Mouse (Mus musculus): Measurements from ENCODE around the gene Cd200r4. TPM values are rescaled to one million over a fixed set of nuclear protein-coding genes. Genes with fewer than 3 reads are reported as not detected.
"Not testable (repeated sequence)": the region's sequence is repeated elsewhere in the genome, so short reads cannot be mapped to it uniquely, and the experiment has no call there.

Cd200r4 gene
- polyA plus RNA-seq, 1 experiment from 2014 or later = 0.12 TPM

DNA sequence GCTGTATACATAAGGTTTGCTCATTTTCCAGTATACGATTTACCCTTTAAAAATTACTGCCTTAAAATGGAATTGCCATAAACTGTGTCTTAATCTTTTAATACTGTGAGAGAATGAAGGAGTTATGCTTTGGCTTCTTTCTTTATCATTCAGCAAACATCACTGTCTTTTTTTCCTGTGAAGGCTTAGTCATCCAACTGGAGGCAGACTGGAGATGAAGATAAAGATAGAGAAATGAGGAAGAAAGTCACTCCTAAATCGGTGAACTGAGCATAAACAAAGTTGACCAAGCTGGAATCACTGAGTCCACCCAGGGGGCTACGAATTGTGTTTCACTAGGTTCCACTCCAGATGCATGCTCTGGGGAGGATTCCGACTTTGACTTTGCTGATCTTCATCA, 9.0 kb downstream of the Cd200r4 start:
- no peak for ATAC-seq (ENCODE audit: low FRiP score, low TSS enrichment)
- Histone ChIP-seq H3K36me3 (ENCODE audit: control insufficient read depth, insufficient read depth, low read length) (no peaks in the 10 kb centered on the region), H3K4me2 (ENCODE audit: low read length) (no peak overlapping the region), H3K4me3 (replicated peaks; ENCODE audit: low read depth, low read length) (no peak overlapping the region), H3K9ac (replicated peaks; ENCODE audit: low read length) (no peak overlapping the region), H3K9me3 (ENCODE audit: control insufficient read depth, low read length) (no peaks in the 10 kb centered on the region), H3K27me3 (ENCODE audit: control insufficient read depth, insufficient read depth, low read length) (no peaks in the 10 kb centered on the region), H3K4me1 (ENCODE audit: control insufficient read depth, insufficient read depth, low read length) (no peaks in the 10 kb centered on the region), H3K27ac (replicated peaks; ENCODE audit: low read depth, low read length) (no peak overlapping the region)
- no peak for DNase-seq
- WGBS = 88% methylated on average over 4 of the region's 4 CpGs

- WGBS = 85% methylated on average over 3 of the region's 3 CpGs
- no peaks in the 10 kb centered on the region for H3K4me1 ChIP-seq (ENCODE audit: control insufficient read depth, insufficient read depth, low read length)
- no peak for ATAC-seq (ENCODE audit: low FRiP score, low TSS enrichment)
- no peaks in the 10 kb centered on the region for H3K27me3 ChIP-seq (ENCODE audit: control insufficient read depth, insufficient read depth, low read length)
- H3K27ac ChIP-seq (replicated peaks; ENCODE audit: low read depth, low read length) = no peak overlapping the region
- no peak overlapping the region for H3K4me2 ChIP-seq (ENCODE audit: low read length)
- no peak overlapping the region for H3K4me3 ChIP-seq (replicated peaks; ENCODE audit: low read depth, low read length)
- no peaks in the 10 kb centered on the region for H3K9me3 ChIP-seq (ENCODE audit: control insufficient read depth, low read length)
- H3K36me3 ChIP-seq (ENCODE audit: control insufficient read depth, insufficient read depth, low read length) = no peaks in the 10 kb centered on the region
- H3K9ac ChIP-seq (replicated peaks; ENCODE audit: low read length) = no peak overlapping the region
- no peak for DNase-seq
These were observed 20.8 kb downstream of the Cd200r4 start for GRCm38 (mm10) chr16:44832286-44832685.

GRCm38 (mm10) chr16:44833189-44833588, 21.7 kb downstream of the Cd200r4 start:
- 47% methylated on average over 2 of the region's 2 CpGs for WGBS
- H3K36me3 ChIP-seq (ENCODE audit: control insufficient read depth, insufficient read depth, low read length); H3K27me3 ChIP-seq (ENCODE audit: control insufficient read depth, insufficient read depth, low read length); ATAC-seq (ENCODE audit: low FRiP score, low TSS enrichment); DNase-seq; H3K4me1 ChIP-seq (ENCODE audit: control insufficient read depth, insufficient read depth, low read length); H3K4me2 ChIP-seq (ENCODE audit: low read length); H3K9ac ChIP-seq (replicated peaks; ENCODE audit: low read length); H3K4me3 ChIP-seq (replicated peaks; ENCODE audit: low read depth, low read length); H3K27ac ChIP-seq (replicated peaks; ENCODE audit: low read depth, low read length); H3K9me3 ChIP-seq (ENCODE audit: control insufficient read depth, low read length): not testable (repeated sequence)

GRCm38 (mm10) chr16:44866797-44867196, 55.3 kb downstream of the Cd200r4 start, which contains the start of gene Cd200r2:
Gene Cd200r2 (plus strand): TSS chr16:44867097.
- Histone ChIP-seq H3K36me3 (ENCODE audit: control insufficient read depth, insufficient read depth, low read length) (no peaks in the 10 kb centered on the region), H3K9ac (replicated peaks; ENCODE audit: low read length) (no peak within 1 kb of the TSS), H3K4me1 (ENCODE audit: control insufficient read depth, insufficient read depth, low read length) (no peaks in the 10 kb centered on the region), H3K27me3 (ENCODE audit: control insufficient read depth, insufficient read depth, low read length) (no peaks in the 10 kb centered on the region), H3K27ac (replicated peaks; ENCODE audit: low read depth, low read length) (no peak within 1 kb of the TSS), H3K9me3 (ENCODE audit: control insufficient read depth, low read length) (no peaks in the 10 kb centered on the region), H3K4me2 (ENCODE audit: low read length) (no peak within 1 kb of the TSS), H3K4me3 (replicated peaks; ENCODE audit: low read depth, low read length) (no peak within 1 kb of the TSS)
- DNase-seq = no peak
- no peak for ATAC-seq (ENCODE audit: low FRiP score, low TSS enrichment)
- 94% methylated on average over 2 of the region's 2 CpGs for WGBS

GRCm38 (mm10) chr16:44875178-44875577, 63.6 kb downstream of the Cd200r4 start:
- H3K4me1 ChIP-seq (ENCODE audit: control insufficient read depth, insufficient read depth, low read length) = no peaks in the 10 kb centered on the region
- no peaks in the 10 kb centered on the region for H3K27me3 ChIP-seq (ENCODE audit: control insufficient read depth, insufficient read depth, low read length)
- H3K4me2 ChIP-seq (ENCODE audit: low read length) = no peak overlapping the region
- DNase-seq (no peak), ATAC-seq (ENCODE audit: low FRiP score, low TSS enrichment) (no peak)
- no peaks in the 10 kb centered on the region for H3K9me3 ChIP-seq (ENCODE audit: control insufficient read depth, low read length)
- no peak overlapping the region for H3K27ac ChIP-seq (replicated peaks; ENCODE audit: low read depth, low read length)
- H3K9ac ChIP-seq (replicated peaks; ENCODE audit: low read length) = no peak overlapping the region
- H3K36me3 ChIP-seq (ENCODE audit: control insufficient read depth, insufficient read depth, low read length) = no peaks in the 10 kb centered on the region
- WGBS = 88% methylated on average over 1 of the region's 1 CpGs
- H3K4me3 ChIP-seq (replicated peaks; ENCODE audit: low read depth, low read length) = no peak overlapping the region

GRCm38 (mm10) chr16:44876625-44877024, 65.1 kb downstream of the Cd200r4 start:
- H3K4me2 ChIP-seq (ENCODE audit: low read length) = no peak overlapping the region
- H3K9me3 ChIP-seq (ENCODE audit: control insufficient read depth, low read length) = no peaks in the 10 kb centered on the region
- no peaks in the 10 kb centered on the region for H3K27me3 ChIP-seq (ENCODE audit: control insufficient read depth, insufficient read depth, low read length)
- ATAC-seq (ENCODE audit: low FRiP score, low TSS enrichment) = no peak
- no peak for DNase-seq
- 68% methylated on average over 5 of the region's 5 CpGs for WGBS
- H3K4me3 ChIP-seq (replicated peaks; ENCODE audit: low read depth, low read length) = no peak overlapping the region
- H3K4me1 ChIP-seq (ENCODE audit: control insufficient read depth, insufficient read depth, low read length) = no peaks in the 10 kb centered on the region
- no peak overlapping the region for H3K27ac ChIP-seq (replicated peaks; ENCODE audit: low read depth, low read length)
- H3K36me3 ChIP-seq (ENCODE audit: control insufficient read depth, insufficient read depth, low read length) = no peaks in the 10 kb centered on the region
- no peak overlapping the region for H3K9ac ChIP-seq (replicated peaks; ENCODE audit: low read length)

- H3K9ac ChIP-seq (replicated peaks; ENCODE audit: low read length) = no peak overlapping the region
- H3K4me2 ChIP-seq (ENCODE audit: low read length) = no peak overlapping the region
- WGBS = 81% methylated on average over 6 of the region's 6 CpGs
- no peak for ATAC-seq (ENCODE audit: low FRiP score, low TSS enrichment)
- H3K9me3 ChIP-seq (ENCODE audit: control insufficient read depth, low read length) = no peaks in the 10 kb centered on the region
- no peaks in the 10 kb centered on the region for H3K4me1 ChIP-seq (ENCODE audit: control insufficient read depth, insufficient read depth, low read length)
- no peaks in the 10 kb centered on the region for H3K27me3 ChIP-seq (ENCODE audit: control insufficient read depth, insufficient read depth, low read length)
- DNase-seq = no peak
- no peaks in the 10 kb centered on the region for H3K36me3 ChIP-seq (ENCODE audit: control insufficient read depth, insufficient read depth, low read length)
- H3K4me3 ChIP-seq (replicated peaks; ENCODE audit: low read depth, low read length) = no peak overlapping the region
- no peak overlapping the region for H3K27ac ChIP-seq (replicated peaks; ENCODE audit: low read depth, low read length)
These were observed 66.1 kb downstream of the Cd200r4 start for GRCm38 (mm10) chr16:44877595-44877994.

Other genes starting within 250 kb of the Cd200r4 start
- gene Nepro, start 87.4 kb upstream of the Cd200r4 start, polyA plus RNA-seq (2014; fragmentation: Nextera tagmentation; extraction: Ambion mirVana) = 3.8 and 5.7 TPM in 2 replicates
- gene Gtpbp8, start 65.4 kb upstream of the Cd200r4 start, polyA plus RNA-seq (2014; fragmentation: Nextera tagmentation; extraction: Ambion mirVana) = 40.6 and 50.5 TPM in 2 replicates
- 0.61 TPM in 1 of 2 replicates, not detected in the other for gene Cd200r1, start 46.0 kb upstream of the Cd200r4 start, polyA plus RNA-seq (2014; fragmentation: Nextera tagmentation; extraction: Ambion mirVana)
- gene Cd200r2, start 55.4 kb downstream of the Cd200r4 start, polyA plus RNA-seq (2014; fragmentation: Nextera tagmentation; extraction: Ambion mirVana) = not detected in 2 replicates
- gene Cd200r3, start 131.9 kb downstream of the Cd200r4 start, polyA plus RNA-seq (2014; fragmentation: Nextera tagmentation; extraction: Ambion mirVana) = not detected in 2 replicates

Data from midbrain, embryonic 14.5 days (tissue).